17 mouse cellular contexts compared by ENCODE assay signal in the genomic region with DNA sequence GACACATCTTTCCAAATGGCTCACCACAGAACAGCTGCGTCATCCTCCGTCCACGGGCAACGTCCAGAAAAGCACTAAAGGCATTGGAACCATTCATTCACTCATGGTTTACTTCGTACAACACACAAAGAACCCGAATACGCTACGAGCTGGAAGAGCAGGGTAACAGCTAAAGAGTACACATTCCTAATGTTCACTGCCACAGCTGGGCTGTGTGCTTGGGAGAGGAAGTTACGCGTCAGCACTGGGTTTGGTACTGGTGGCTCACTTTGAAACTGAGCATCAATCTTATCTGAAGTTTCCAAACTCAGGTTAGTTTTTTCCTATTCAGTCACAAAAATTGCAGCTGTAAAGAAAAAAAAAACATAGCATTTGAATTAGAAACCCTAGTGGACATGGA. TPM values are rescaled to one million over a fixed set of nuclear protein-coding genes. Genes with fewer than 3 reads are reported as not detected.
"Had no signal": no experiment of that assay in that cellular context is flagged by ENCODE, and none has a peak within 500 bp of the region (broad histone marks: within the 10 kb centered on the region; RNA-seq: fewer than 3 reads in every experiment).

No protein-coding gene starts in this region.

- H3K27me3 ChIP-seq: neural tube, embryonic 15.5 days; stomach, embryonic 15.5 days had no signal

- H3K36me3 ChIP-seq: stomach, embryonic 15.5 days had no signal

- H3K4me2 ChIP-seq: neural tube, embryonic 15.5 days; stomach, embryonic 15.5 days had no signal

- H3K4me1 ChIP-seq: neural tube, embryonic 15.5 days; stomach, embryonic 15.5 days had no signal

- H3K9ac ChIP-seq: neural tube, embryonic 15.5 days; stomach, embryonic 15.5 days had no signal

- H3K9me3 ChIP-seq: neural tube, embryonic 15.5 days; stomach, embryonic 15.5 days had no signal

- DNase-seq: retina, postnatal 1 day; right cerebral cortex, adult 18-20 months; right cerebral cortex, postnatal 14 days; right cerebral cortex, postnatal 25 days; right cerebral cortex, postnatal 4 days; spleen, adult 18-20 months; thymus, adult 18-20 months; thymus, adult 2 months; thymus, postnatal 14 days; thymus, postnatal 25 days; thymus, postnatal 36 days; thymus, postnatal 4 days had no signal

- H3K4me3 ChIP-seq: neural tube, embryonic 15.5 days; stomach, embryonic 15.5 days had no signal

- H3K27ac ChIP-seq: neural tube, embryonic 15.5 days; stomach, embryonic 15.5 days; stomach, postnatal 0 days had no signal

RNA-seq across cellular contexts. Expression of a gene that starts 23.5 kb away (rescaled TPM):
- total RNA-seq: neutrophil, adult 5-6 weeks had no signal
- polyA plus RNA-seq: small intestine, adult 2 months had no signal
